Mouse (Mus musculus) kidney, embryonic 16.5 days (tissue): ENCODE results near the gene Fbxo42. TPM values are rescaled to one million over a fixed set of nuclear protein-coding genes. Genes with fewer than 3 reads are reported as not detected.

Experiments
- ATAC-seq: fragments of 200-750 bp; cut with Nextera tagmentation; 2 replicates; pipeline ENCODE4 v1.8.0; 2017; ENCODE audit warnings: moderate TSS enrichment; ENCODE audit not compliant: low FRiP score, low TSS enrichment
- H3K27ac ChIP-seq: fragments of 300-500 bp; sonication (generic); 2 replicates; pipeline ENCODE4 v1.5.1; 2014; ENCODE audit warnings: low read length
- H3K27me3 ChIP-seq: fragments of 300-500 bp; sonication (generic); 2 replicates; pipeline ENCODE4 v1.6.1; 2014; ENCODE audit warnings: low read length, control low read depth, mixed read lengths; ENCODE audit not compliant: insufficient read depth
- H3K36me3 ChIP-seq: fragments of 300-500 bp; sonication (generic); 2 replicates; pipeline ENCODE4 v1.6.1; 2014; ENCODE audit warnings: low read length, control low read depth, mixed read lengths; ENCODE audit not compliant: insufficient read depth
- H3K4me1 ChIP-seq: fragments of 300-500 bp; sonication (generic); 2 replicates; pipeline ENCODE4 v1.6.1; 2014; ENCODE audit warnings: low read length, control low read depth, mixed read lengths; ENCODE audit not compliant: insufficient read depth
- H3K4me2 ChIP-seq: fragments of 300-500 bp; sonication (generic); replicated peaks from 2 replicates; pipeline ENCODE4 v1.6.1; 2014; ENCODE audit warnings: low read depth, low read length
- H3K4me3 ChIP-seq: fragments of 300-500 bp; sonication (generic); 2 replicates; pipeline ENCODE4 v1.5.1; 2014; ENCODE audit warnings: mild to moderate bottlenecking, low read length
- H3K9ac ChIP-seq: fragments of 300-500 bp; sonication (generic); replicated peaks from 2 replicates; pipeline ENCODE4 v1.6.1; 2014; ENCODE audit warnings: low read length
- H3K9me3 ChIP-seq: fragments of 300-500 bp; sonication (generic); 2 replicates; pipeline ENCODE4 v1.6.1; 2016; ENCODE audit warnings: low read length, control low read depth
- WGBS: fragments of 180-500 bp; shearing (Covaris S2); extraction: QIAGEN DNeasy Blood & Tissue Kit; methylation state at CpG from one replicate; pipeline ENCODE4 v1.1.7; 2014; 5-methylcytosine and 5-hydroxymethylcytosine counted together
- polyA plus RNA-seq: library from polyadenylated mRNA; unstranded; fragments of >200 nt; fragmentation: Nextera tagmentation; extraction: Ambion mirVana; gene quantifications from 2 replicates; pipeline ENCODE4 v1.2.1, GENCODE M21; 2015

Fbxo42 gene
- polyA plus RNA-seq, 1 experiment from 2014 or later = 21.1 TPM

DNA sequence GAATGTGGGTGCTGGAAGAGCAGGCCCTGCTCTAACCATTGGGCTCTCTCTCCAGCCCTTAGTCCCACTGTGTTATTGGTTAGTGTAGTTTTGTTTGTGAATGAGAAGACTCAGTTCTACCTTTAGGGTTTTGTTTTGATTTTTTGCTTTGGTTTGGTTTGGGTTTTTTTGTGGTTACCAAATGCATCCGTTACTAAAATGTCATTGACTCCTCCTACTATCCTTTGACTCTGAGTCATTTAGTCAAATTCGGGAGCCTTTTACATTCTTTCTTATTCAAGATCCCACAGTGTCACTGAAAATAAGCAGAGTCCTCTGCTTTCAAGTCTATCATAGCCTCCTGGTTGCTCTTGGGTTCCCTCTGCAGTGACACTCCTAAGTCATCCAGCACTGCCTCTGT is 36.2 kb downstream of the Fbxo42 start:
- Histone ChIP-seq H3K4me3 (no peak overlapping the region), H3K27ac (no peak overlapping the region), H3K4me2 (no peak overlapping the region), H3K9ac (no peak overlapping the region), H3K36me3 (peaks cover 25% of the 10 kb centered on the region; the same call in 1 of the 2 replicates), H3K27me3 (no peaks in the 10 kb centered on the region), H3K9me3 (no peaks in the 10 kb centered on the region), H3K4me1 (peaks cover 9% of the 10 kb centered on the region; the same call in 1 of the 2 replicates)
- ATAC-seq = no peak
- 97% methylated on average over 2 of the region's 2 CpGs for WGBS

DNA sequence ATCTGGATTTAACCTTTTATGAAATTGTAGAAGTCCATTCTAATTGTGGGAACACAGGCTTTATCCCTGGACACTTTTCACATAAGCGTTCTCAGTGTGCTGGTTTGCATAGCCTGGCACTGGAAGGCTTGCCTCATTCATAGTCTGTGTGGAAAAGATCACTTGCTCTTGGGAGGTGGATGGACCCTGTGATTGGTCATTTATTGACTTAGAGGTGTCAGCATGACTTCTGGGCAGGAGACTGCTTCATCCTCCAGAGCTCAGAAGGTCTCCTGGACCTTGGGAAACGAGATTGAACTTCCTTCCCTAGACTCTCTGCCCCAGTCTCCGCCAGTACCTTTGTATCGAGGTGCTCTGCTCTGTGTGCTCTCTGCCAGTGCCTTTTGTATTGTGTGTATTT is 36.7 kb downstream of the Fbxo42 start:
- Histone ChIP-seq H3K4me3 (no peak overlapping the region), H3K27ac (no peak overlapping the region), H3K9ac (no peak overlapping the region), H3K4me1 (peaks cover 9% of the 10 kb centered on the region; the same call in 1 of the 2 replicates), H3K4me2 (no peak overlapping the region), H3K9me3 (no peaks in the 10 kb centered on the region), H3K36me3 (peaks cover 25% of the 10 kb centered on the region; the same call in 1 of the 2 replicates), H3K27me3 (no peaks in the 10 kb centered on the region)
- ATAC-seq = no peak
- WGBS = 93% methylated on average over 4 of the region's 4 CpGs

DNA sequence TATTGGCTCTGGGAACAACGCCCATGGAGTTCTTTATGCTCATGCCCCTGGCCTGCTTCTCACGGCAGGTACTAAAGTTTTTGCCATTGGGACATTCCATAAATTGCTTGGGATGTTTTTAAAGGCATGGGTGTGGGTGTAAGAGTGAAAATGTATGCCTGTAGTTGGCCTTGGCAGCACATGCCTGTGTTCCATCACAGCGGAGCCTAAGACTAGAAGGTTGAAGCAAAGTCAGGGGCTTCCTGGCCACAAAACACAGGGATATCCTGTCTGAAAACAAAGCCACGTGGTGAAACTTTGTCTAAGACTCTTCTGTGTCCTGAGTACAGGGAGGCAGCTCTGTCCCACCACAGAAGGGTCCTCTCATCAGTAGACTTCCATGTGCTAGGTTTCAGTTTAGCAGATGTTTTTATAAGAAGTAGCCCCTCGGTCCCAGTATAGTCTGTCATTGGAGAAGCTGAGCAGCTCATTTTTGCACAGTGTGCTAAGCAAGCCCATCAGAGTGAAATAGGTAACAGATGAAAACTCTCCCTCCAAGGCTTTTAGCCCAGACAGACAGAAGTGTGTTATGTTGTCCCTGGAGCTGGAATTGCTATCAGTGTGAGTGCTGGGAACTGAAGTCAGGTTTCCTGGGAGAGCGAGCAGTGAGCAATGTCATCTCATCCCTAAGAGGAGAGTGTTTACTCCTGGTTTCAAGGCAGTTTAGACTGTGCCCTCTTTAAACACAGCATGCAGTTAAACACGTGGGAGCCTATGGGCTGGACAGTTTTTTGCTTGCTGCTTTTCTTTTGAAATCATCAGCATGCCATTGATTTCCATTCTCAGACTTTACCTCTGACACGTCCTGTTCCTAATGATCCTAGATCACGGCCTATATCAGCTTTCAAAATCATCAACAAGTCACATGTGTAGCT is 39.5 kb downstream of the Fbxo42 start:
- no peak overlapping the region for H3K9ac ChIP-seq

DNA sequence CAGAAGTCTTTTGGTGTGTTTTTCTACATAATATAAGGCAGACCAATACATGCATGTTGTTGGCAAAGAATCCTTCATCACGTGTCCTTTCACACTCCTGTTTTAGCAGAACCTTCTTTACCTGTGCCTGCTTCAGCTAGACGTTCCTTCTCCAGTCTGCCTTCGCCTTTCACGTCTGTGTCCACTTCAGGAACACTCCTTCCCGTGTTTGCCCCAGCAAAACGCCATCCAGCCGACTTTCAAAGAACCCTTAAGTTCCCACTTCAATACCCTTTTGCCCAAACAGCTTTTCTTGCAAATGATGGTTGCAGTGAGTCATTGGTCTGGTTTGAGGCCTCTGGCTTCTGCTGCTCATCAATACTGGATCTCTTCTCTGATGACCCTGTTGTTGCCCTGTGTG is 43.6 kb downstream of the Fbxo42 start:
- Histone ChIP-seq H3K9ac (no peak overlapping the region), H3K27ac (no peak overlapping the region), H3K9me3 (no peaks in the 10 kb centered on the region), H3K36me3 (peaks cover 40% of the 10 kb centered on the region), H3K4me1 (peaks cover 8% of the 10 kb centered on the region; the same call in 1 of the 2 replicates), H3K4me3 (no peak overlapping the region), H3K4me2 (no peak overlapping the region), H3K27me3 (no peaks in the 10 kb centered on the region)
- no peak for ATAC-seq
- 90% methylated on average over 7 of the region's 7 CpGs for WGBS

More for the DNA sequence above, 39.5 kb downstream of the Fbxo42 start:
- Histone ChIP-seq H3K27ac (no peak overlapping the region), H3K4me1 (peaks cover 9% of the 10 kb centered on the region; the same call in 1 of the 2 replicates), H3K27me3 (no peaks in the 10 kb centered on the region), H3K9me3 (no peaks in the 10 kb centered on the region), H3K4me3 (no peak overlapping the region), H3K36me3 (peaks cover 25% of the 10 kb centered on the region; the same call in 1 of the 2 replicates), H3K4me2 (no peak overlapping the region)
- WGBS = 58% methylated on average over 9 of the region's 9 CpGs
- ATAC-seq = no peak

DNA sequence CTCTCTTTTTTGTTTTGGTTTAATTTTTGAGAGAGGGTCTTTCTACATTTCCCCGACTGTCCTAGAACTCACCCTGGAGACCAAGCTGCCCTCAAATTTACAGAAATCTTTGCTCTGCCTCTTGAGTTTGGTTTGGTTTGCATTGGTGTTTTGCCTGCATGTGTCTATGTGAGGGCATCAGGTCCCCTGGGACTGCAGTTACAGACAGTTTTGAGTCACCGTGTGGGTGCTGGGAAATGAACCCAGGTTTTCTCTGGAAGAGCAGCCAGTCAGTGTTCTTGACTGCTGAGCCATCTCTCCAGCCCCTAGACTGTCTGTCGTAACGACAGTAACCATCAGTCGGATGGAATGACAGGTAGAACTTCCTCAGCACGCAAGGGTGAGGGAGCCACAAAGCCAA is 46.8 kb downstream of the Fbxo42 start:
- Histone ChIP-seq H3K4me1 (no peaks in the 10 kb centered on the region), H3K4me2 (no peak overlapping the region), H3K36me3 (peaks cover 63% of the 10 kb centered on the region), H3K27ac (no peak overlapping the region), H3K4me3 (no peak overlapping the region), H3K9me3 (no peaks in the 10 kb centered on the region), H3K9ac (no peak overlapping the region), H3K27me3 (no peaks in the 10 kb centered on the region)
- ATAC-seq = no peak
- WGBS = 92% methylated on average over 6 of the region's 6 CpGs

DNA sequence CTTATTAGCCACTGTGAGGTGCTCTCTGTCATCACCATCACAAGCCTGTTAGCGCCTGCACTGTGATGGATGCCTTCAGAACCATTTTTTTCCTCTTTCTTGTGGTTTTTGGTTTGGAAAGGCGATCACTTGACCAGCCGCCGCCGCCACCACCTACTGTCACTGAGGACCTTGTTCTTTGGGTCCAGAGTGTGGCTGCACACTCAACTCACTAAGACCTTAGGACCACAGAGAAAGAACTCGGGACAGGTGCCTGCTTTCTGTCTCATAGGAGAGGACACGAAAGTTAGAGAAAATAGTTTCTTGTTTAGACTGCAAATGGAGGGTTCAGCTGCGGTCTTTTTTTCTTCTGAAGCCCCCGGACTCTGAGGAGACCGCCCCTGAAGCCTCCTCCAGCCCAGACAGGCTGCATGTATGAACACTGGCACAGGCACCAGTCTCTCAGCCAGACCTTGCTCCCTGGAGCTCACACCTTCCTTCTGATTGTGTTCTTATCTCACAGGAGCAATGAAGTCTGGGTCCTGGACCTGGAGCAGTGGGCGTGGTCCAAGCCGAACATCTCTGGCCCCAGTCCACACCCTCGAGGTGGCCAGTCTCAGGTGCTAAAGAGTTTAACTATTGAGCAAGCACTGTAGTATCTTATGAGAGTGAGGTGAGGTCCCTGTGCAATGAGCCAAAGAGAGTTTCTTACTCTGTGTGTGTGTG is 49.4 kb downstream of the Fbxo42 start:
- WGBS = 96% methylated on average over 13 of the region's 13 CpGs
- Histone ChIP-seq H3K9ac (no peak overlapping the region), H3K4me3 (no peak overlapping the region), H3K4me2 (no peak overlapping the region), H3K9me3 (no peaks in the 10 kb centered on the region), H3K27me3 (no peaks in the 10 kb centered on the region), H3K27ac (no peak overlapping the region), H3K4me1 (no peaks in the 10 kb centered on the region), H3K36me3 (peaks cover 65% of the 10 kb centered on the region)
- ATAC-seq = no peak

DNA sequence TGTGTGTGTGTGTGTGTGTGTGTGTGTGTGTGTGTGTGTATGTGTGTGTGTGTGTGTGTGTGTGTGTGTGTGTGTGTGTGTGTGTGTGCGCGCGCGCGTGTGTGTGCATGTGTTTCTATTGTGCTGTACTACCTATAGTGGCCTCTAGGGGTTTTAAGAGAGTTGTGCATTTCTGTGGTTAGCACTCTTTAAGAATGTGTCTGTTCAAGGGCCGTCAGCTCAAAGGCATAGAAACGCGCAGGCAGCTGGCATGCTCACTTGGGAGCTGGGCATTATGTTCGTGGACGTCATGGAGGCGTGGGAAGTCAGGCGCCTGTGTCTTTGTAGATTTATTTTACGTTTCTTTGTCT is 49.9 kb downstream of the Fbxo42 start:
- WGBS = 88% methylated on average over 13 of the region's 13 CpGs
- Histone ChIP-seq H3K27me3 (no peaks in the 10 kb centered on the region), H3K4me3 (no peak overlapping the region), H3K4me1 (no peaks in the 10 kb centered on the region), H3K36me3 (peaks cover 65% of the 10 kb centered on the region), H3K9me3 (no peaks in the 10 kb centered on the region), H3K9ac (no peak overlapping the region), H3K27ac (no peak overlapping the region), H3K4me2 (no peak overlapping the region)
- ATAC-seq = no peak

DNA sequence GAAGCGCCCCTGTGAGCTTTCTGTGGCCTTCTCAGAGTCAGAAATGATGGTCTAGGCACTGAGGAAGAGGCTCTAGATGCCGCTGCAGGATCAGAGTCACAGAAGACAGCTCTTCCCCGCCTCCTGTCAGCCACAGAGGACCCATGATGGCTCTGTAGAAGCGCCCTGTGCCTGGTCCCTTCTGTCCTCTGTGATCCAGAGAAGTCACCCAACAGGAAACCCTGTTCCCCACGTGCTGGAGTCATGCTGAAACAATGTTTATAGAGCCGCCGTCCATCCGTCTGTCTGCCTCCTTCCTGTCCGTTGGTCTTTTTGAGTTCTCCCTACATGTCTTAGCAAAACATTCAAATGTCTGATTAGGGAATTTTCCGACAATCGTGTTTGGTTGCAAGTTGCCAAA is 53.2 kb downstream of the Fbxo42 start:
- WGBS = 76% methylated on average over 11 of the region's 11 CpGs
- no peak overlapping the region for H3K9ac ChIP-seq
- peaks cover 45% of the 10 kb centered on the region for H3K36me3 ChIP-seq
- H3K4me2 ChIP-seq = no peak overlapping the region
- no peak for ATAC-seq
- no peaks in the 10 kb centered on the region for H3K27me3 ChIP-seq
- no peaks in the 10 kb centered on the region for H3K9me3 ChIP-seq
- no peaks in the 10 kb centered on the region for H3K4me1 ChIP-seq
- H3K27ac ChIP-seq = no peak overlapping the region; the same call in 1 of the 2 replicates
- H3K4me3 ChIP-seq = no peak overlapping the region

DNA sequence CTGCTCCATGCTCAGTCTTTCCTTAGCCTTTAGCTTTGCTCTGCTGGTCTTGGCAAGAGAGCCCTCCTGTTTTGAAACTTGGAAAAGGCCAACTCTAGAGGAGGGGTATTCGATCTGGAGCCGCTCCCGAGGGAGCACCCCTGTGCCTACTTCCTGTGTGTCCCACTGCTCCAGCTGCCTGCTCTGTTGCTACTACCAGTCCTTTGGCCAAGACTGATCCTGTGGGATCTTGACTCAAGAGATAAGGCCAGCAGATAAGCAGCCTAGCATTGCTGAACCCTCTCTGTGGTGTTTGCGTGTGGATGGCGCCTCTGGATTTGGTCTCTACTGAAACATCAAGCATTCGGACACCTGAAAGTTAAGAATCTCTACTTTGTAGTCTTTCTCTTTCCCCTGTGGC is 54.5 kb downstream of the Fbxo42 start:
- peaks cover 37% of the 10 kb centered on the region for H3K36me3 ChIP-seq

More for the DNA sequence above, 54.5 kb downstream of the Fbxo42 start:
- WGBS = 92% methylated on average over 6 of the region's 6 CpGs
- ATAC-seq = no peak
- H3K9me3 ChIP-seq = no peaks in the 10 kb centered on the region
- H3K9ac ChIP-seq = no peak overlapping the region
- H3K4me1 ChIP-seq = no peaks in the 10 kb centered on the region
- no peak overlapping the region for H3K4me3 ChIP-seq
- no peak overlapping the region for H3K4me2 ChIP-seq
- H3K27ac ChIP-seq = no peak overlapping the region
- H3K27me3 ChIP-seq = no peaks in the 10 kb centered on the region
